Mouse (Mus musculus): ENCODE data around the gene Ccdc174. TPM values are rescaled to one million over a fixed set of nuclear protein-coding genes. Genes with fewer than 3 reads are reported as not detected.
"Not testable (repeated sequence)": the region's sequence is repeated elsewhere in the genome, so short reads cannot be mapped to it uniquely, and the experiment has no call there.

Ccdc174 gene
- polyA plus RNA-seq, 1 experiment from 2014 or later = 38.6 TPM

- WGBS = 79% methylated on average over 2 of the region's 2 CpGs
These were observed 6.0 kb downstream of the Ccdc174 start for GRCm38 (mm10) chr6:91883859-91884258.

GRCm38 (mm10) chr6:91889255-91889906 is 11.5 kb downstream of the Ccdc174 start:
- Histone ChIP-seq H3K9ac (ENCODE audit: low read depth, low read length) (no peak overlapping the region), H3K9me3 (replicated peaks; ENCODE audit: low read length) (no peaks in the 10 kb centered on the region), H3K4me2 (ENCODE audit: low read length) (no peak overlapping the region), H3K27ac (no peak overlapping the region), H3K4me3 (replicated peaks; ENCODE audit: low read depth, low read length) (no peak overlapping the region), H3K27me3 (ENCODE audit: insufficient read depth, low read length) (no peaks in the 10 kb centered on the region), H3K4me1 (replicated peaks; ENCODE audit: insufficient read depth, low read length) (no peaks in the 10 kb centered on the region), H3K36me3 (ENCODE audit: insufficient read depth, low read length) (peaks cover 43% of the 10 kb centered on the region)
- WGBS = 59% methylated on average over 3 of the region's 3 CpGs
- no peak for DNase-seq (ENCODE audit: low spot score)
- no peak for TF ChIP-seq CTCF (IDR thresholded peaks at IDR 0.05; ENCODE audit: low read depth)
- ATAC-seq (replicated peaks; ENCODE audit: low FRiP score, low read depth) = no peak

More at GRCm38 (mm10) chr6:91883859-91884258, 6.0 kb downstream of the Ccdc174 start:
- no peaks in the 10 kb centered on the region for H3K9me3 ChIP-seq (replicated peaks; ENCODE audit: low read length)
- peaks cover 41% of the 10 kb centered on the region for H3K36me3 ChIP-seq (ENCODE audit: insufficient read depth, low read length)
- no peak overlapping the region for H3K4me3 ChIP-seq (replicated peaks; ENCODE audit: low read depth, low read length)
- no peak for TF ChIP-seq CTCF (IDR thresholded peaks at IDR 0.05; ENCODE audit: low read depth)
- no peak for DNase-seq (ENCODE audit: low spot score)
- H3K27ac ChIP-seq = no peak overlapping the region
- ATAC-seq (replicated peaks; ENCODE audit: low FRiP score, low read depth) = no peak
- no peak overlapping the region for H3K9ac ChIP-seq (ENCODE audit: low read depth, low read length)
- no peaks in the 10 kb centered on the region for H3K27me3 ChIP-seq (ENCODE audit: insufficient read depth, low read length)
- no peaks in the 10 kb centered on the region for H3K4me1 ChIP-seq (replicated peaks; ENCODE audit: insufficient read depth, low read length)
- H3K4me2 ChIP-seq (ENCODE audit: low read length) = no peak overlapping the region

GRCm38 (mm10) chr6:91890615-91891014 is 12.8 kb downstream of the Ccdc174 start:
- peaks cover 51% of the 10 kb centered on the region for H3K36me3 ChIP-seq (ENCODE audit: insufficient read depth, low read length)
- WGBS = 87% methylated on average over 5 of the region's 5 CpGs
- no peaks in the 10 kb centered on the region for H3K27me3 ChIP-seq (ENCODE audit: insufficient read depth, low read length)
- H3K4me3 ChIP-seq (replicated peaks; ENCODE audit: low read depth, low read length) = no peak overlapping the region
- no peak for TF ChIP-seq CTCF (IDR thresholded peaks at IDR 0.05; ENCODE audit: low read depth)
- no peaks in the 10 kb centered on the region for H3K9me3 ChIP-seq (replicated peaks; ENCODE audit: low read length)
- H3K9ac ChIP-seq (ENCODE audit: low read depth, low read length) = no peak overlapping the region
- H3K4me1 ChIP-seq (replicated peaks; ENCODE audit: insufficient read depth, low read length) = no peaks in the 10 kb centered on the region
- no peak for DNase-seq (ENCODE audit: low spot score)
- ATAC-seq (replicated peaks; ENCODE audit: low FRiP score, low read depth) = no peak
- H3K4me2 ChIP-seq (ENCODE audit: low read length) = no peak overlapping the region
- H3K27ac ChIP-seq = no peak overlapping the region

- peaks cover 54% of the 10 kb centered on the region for H3K36me3 ChIP-seq (ENCODE audit: insufficient read depth, low read length)
- no peaks in the 10 kb centered on the region for H3K4me1 ChIP-seq (replicated peaks; ENCODE audit: insufficient read depth, low read length)
- no peak overlapping the region for H3K27ac ChIP-seq
- DNase-seq (ENCODE audit: low spot score) (no peak), ATAC-seq (replicated peaks; ENCODE audit: low FRiP score, low read depth) (no peak)
- H3K9me3 ChIP-seq (replicated peaks; ENCODE audit: low read length) = no peaks in the 10 kb centered on the region
- WGBS = 93% methylated on average over 2 of the region's 2 CpGs
- H3K27me3 ChIP-seq (ENCODE audit: insufficient read depth, low read length) = no peaks in the 10 kb centered on the region
- TF ChIP-seq CTCF (IDR thresholded peaks at IDR 0.05; ENCODE audit: low read depth) = no peak
- H3K9ac ChIP-seq (ENCODE audit: low read depth, low read length) = no peak overlapping the region
- H3K4me2 ChIP-seq (ENCODE audit: low read length) = no peak overlapping the region
- no peak overlapping the region for H3K4me3 ChIP-seq (replicated peaks; ENCODE audit: low read depth, low read length)
These were observed 13.9 kb downstream of the Ccdc174 start for GRCm38 (mm10) chr6:91891776-91892175.

- WGBS = 91% methylated on average over 3 of the region's 3 CpGs
- no peak overlapping the region for H3K27ac ChIP-seq
- H3K4me3 ChIP-seq (replicated peaks; ENCODE audit: low read depth, low read length) = no peak overlapping the region
- no peak overlapping the region for H3K9ac ChIP-seq (ENCODE audit: low read depth, low read length)
- H3K4me1 ChIP-seq (replicated peaks; ENCODE audit: insufficient read depth, low read length) = no peaks in the 10 kb centered on the region
- H3K4me2 ChIP-seq (ENCODE audit: low read length) = no peak overlapping the region
- no peak for DNase-seq (ENCODE audit: low spot score)
- peaks cover 53% of the 10 kb centered on the region for H3K36me3 ChIP-seq (ENCODE audit: insufficient read depth, low read length)
- no peaks in the 10 kb centered on the region for H3K27me3 ChIP-seq (ENCODE audit: insufficient read depth, low read length)
- no peak for ATAC-seq (replicated peaks; ENCODE audit: low FRiP score, low read depth)
- no peaks in the 10 kb centered on the region for H3K9me3 ChIP-seq (replicated peaks; ENCODE audit: low read length)
- TF ChIP-seq CTCF (IDR thresholded peaks at IDR 0.05; ENCODE audit: low read depth) = no peak
These were observed 18.9 kb downstream of the Ccdc174 start for GRCm38 (mm10) chr6:91896783-91897182.

- Histone ChIP-seq H3K27ac (no peak overlapping the region), H3K4me3 (replicated peaks; ENCODE audit: low read depth, low read length) (no peak overlapping the region), H3K9me3 (replicated peaks; ENCODE audit: low read length) (no peaks in the 10 kb centered on the region), H3K4me2 (ENCODE audit: low read length) (no peak overlapping the region), H3K9ac (ENCODE audit: low read depth, low read length) (no peak overlapping the region), H3K4me1 (replicated peaks; ENCODE audit: insufficient read depth, low read length) (no peaks in the 10 kb centered on the region), H3K36me3 (ENCODE audit: insufficient read depth, low read length) (peaks cover 37% of the 10 kb centered on the region), H3K27me3 (ENCODE audit: insufficient read depth, low read length) (no peaks in the 10 kb centered on the region)
- TF ChIP-seq CTCF (IDR thresholded peaks at IDR 0.05; ENCODE audit: low read depth) = peak; percentile 96
- peak; percentile 92 for DNase-seq (ENCODE audit: low spot score)
- 34% methylated on average over 5 of the region's 5 CpGs for WGBS
- no peak; the same call in 1 of the 2 replicates for ATAC-seq (replicated peaks; ENCODE audit: low FRiP score, low read depth)
These were observed 23.7 kb downstream of the Ccdc174 start for GRCm38 (mm10) chr6:91901505-91901904.

- H3K27ac ChIP-seq; H3K9ac ChIP-seq (ENCODE audit: low read depth, low read length); H3K9me3 ChIP-seq (replicated peaks; ENCODE audit: low read length); H3K4me1 ChIP-seq (replicated peaks; ENCODE audit: insufficient read depth, low read length); H3K27me3 ChIP-seq (ENCODE audit: insufficient read depth, low read length); H3K4me2 ChIP-seq (ENCODE audit: low read length); ATAC-seq (replicated peaks; ENCODE audit: low FRiP score, low read depth); H3K4me3 ChIP-seq (replicated peaks; ENCODE audit: low read depth, low read length); DNase-seq (ENCODE audit: low spot score): not testable (repeated sequence)
- 100% methylated on average over 2 of the region's 2 CpGs for WGBS
- peaks cover 27% of the 10 kb centered on the region for H3K36me3 ChIP-seq (ENCODE audit: insufficient read depth, low read length)
These were observed 24.7 kb downstream of the Ccdc174 start, which contains the start of gene 4930590J08Rik for GRCm38 (mm10) chr6:91902509-91902908. 4930590J08Rik (plus strand) TSS chr6:91902809.
